Mouse (Mus musculus): ENCODE results near the gene Grik5. TPM values are rescaled to one million over a fixed set of nuclear protein-coding genes. Genes with fewer than 3 reads are reported as not detected.
"Not testable (repeated sequence)": the region's sequence is repeated elsewhere in the genome, so short reads cannot be mapped to it uniquely, and the experiment has no call there.

Grik5 gene
- total RNA-seq, 1 experiment from 2014 or later = 22.6 TPM

- DNase-seq = no peak
Observed at GRCm38 (mm10) chr7:25079496-25080026, 7.4 kb upstream of the Grik5 start.

GRCm38 (mm10) chr7:25077414-25077755 lies 5.2 kb upstream of the Grik5 start:
- DNase-seq = no peak

GRCm38 (mm10) chr7:25076663-25077413 lies 4.7 kb upstream of the Grik5 start:
- DNase-seq = peak; percentile 95

GRCm38 (mm10) chr7:25076296-25076662 lies 4.1 kb upstream of the Grik5 start:
- no peak for DNase-seq

GRCm38 (mm10) chr7:25073924-25074323 lies 1.8 kb upstream of the Grik5 start:
- DNase-seq = no peak

GRCm38 (mm10) chr7:25072716-25073390 lies 707 bp upstream of the Grik5 start:
- DNase-seq = peak; percentile 52

- no peak for DNase-seq
Observed at GRCm38 (mm10) chr7:25068724-25069123, 3.4 kb downstream of the Grik5 start.

GRCm38 (mm10) chr7:25067909-25068656 lies 4.1 kb downstream of the Grik5 start:
- DNase-seq = no peak

- DNase-seq = no peak
Observed at GRCm38 (mm10) chr7:25067338-25067737, 4.8 kb downstream of the Grik5 start.

GRCm38 (mm10) chr7:25063900-25064299 lies 8.2 kb downstream of the Grik5 start:
- no peak for DNase-seq

GRCm38 (mm10) chr7:25063346-25063745 lies 8.8 kb downstream of the Grik5 start:
- no peak for DNase-seq

GRCm38 (mm10) chr7:25058836-25059235 lies 13.3 kb downstream of the Grik5 start:
- DNase-seq = no peak

- DNase-seq = no peak
Observed at GRCm38 (mm10) chr7:25058394-25058793, 13.8 kb downstream of the Grik5 start.

- no peak for DNase-seq
Observed at GRCm38 (mm10) chr7:25057888-25058287, 14.3 kb downstream of the Grik5 start.

- no peak for DNase-seq
Observed at GRCm38 (mm10) chr7:25056951-25057350, 15.2 kb downstream of the Grik5 start.

GRCm38 (mm10) chr7:25052587-25052986 lies 19.6 kb downstream of the Grik5 start:
- DNase-seq = no peak

- no peak for DNase-seq
Observed at GRCm38 (mm10) chr7:25049295-25049930, 22.7 kb downstream of the Grik5 start.

GRCm38 (mm10) chr7:25047363-25047762 lies 24.8 kb downstream of the Grik5 start:
- peak; percentile 63 for DNase-seq

GRCm38 (mm10) chr7:25044599-25044998 lies 27.5 kb downstream of the Grik5 start:
- not testable (repeated sequence) for DNase-seq

- DNase-seq = no peak
Observed at GRCm38 (mm10) chr7:25041921-25042320, 30.2 kb downstream of the Grik5 start.

GRCm38 (mm10) chr7:25035916-25036315 lies 36.2 kb downstream of the Grik5 start:
- DNase-seq = peak; percentile 68

- DNase-seq = no peak
Observed at GRCm38 (mm10) chr7:25034796-25035195, 37.4 kb downstream of the Grik5 start.

Data from adrenal gland, postnatal 25 days (tissue).